Mouse (Mus musculus) forebrain, embryonic 16.5 days (tissue): ENCODE results near the gene Ate1. TPM values are rescaled to one million over a fixed set of nuclear protein-coding genes. Genes with fewer than 3 reads are reported as not detected.

Experiments
- ATAC-seq: fragments of 200-750 bp; cut with Nextera tagmentation; 2 replicates; pipeline ENCODE4 v1.8.0; 2017; ENCODE audit warnings: mild to moderate bottlenecking, moderate library complexity
- H3K27ac ChIP-seq: fragments of 300-500 bp; sonication (generic); 2 replicates; pipeline ENCODE4 v1.5.1; 2014; ENCODE audit warnings: low read length, control low read depth
- H3K27me3 ChIP-seq: fragments of 300-500 bp; sonication (generic); replicated peaks from 2 replicates; pipeline ENCODE4 v1.6.1; 2014; ENCODE audit warnings: low read length; ENCODE audit not compliant: control insufficient read depth, insufficient read depth
- H3K36me3 ChIP-seq: fragments of 300-500 bp; sonication (generic); 2 replicates; pipeline ENCODE4 v1.6.1; 2014; ENCODE audit not compliant: control insufficient read depth, insufficient read depth
- H3K4me1 ChIP-seq: fragments of 300-500 bp; sonication (generic); replicated peaks from 2 replicates; pipeline ENCODE4 v1.6.1; 2014; ENCODE audit warnings: low read length; ENCODE audit not compliant: control insufficient read depth, insufficient read depth
- H3K4me2 ChIP-seq: fragments of 300-500 bp; sonication (generic); 2 replicates; pipeline ENCODE4 v1.6.1; 2014; ENCODE audit warnings: mild to moderate bottlenecking, low read length, control low read depth
- H3K4me3 ChIP-seq: fragments of 300-500 bp; sonication (generic); replicated peaks from 2 replicates; pipeline ENCODE4 v1.5.1; 2014; ENCODE audit warnings: mild to moderate bottlenecking, low read length, control low read depth
- H3K9ac ChIP-seq: fragments of 300-500 bp; sonication (generic); replicated peaks from 2 replicates; pipeline ENCODE4 v1.6.1; 2014; ENCODE audit warnings: low read depth, low read length, control low read depth
- H3K9me3 ChIP-seq: fragments of 300-500 bp; sonication (generic); 2 replicates; pipeline ENCODE4 v1.6.1; 2016; ENCODE audit warnings: low read length; ENCODE audit not compliant: control insufficient read depth
- WGBS: fragments of 180-500 bp; shearing (Covaris S2); extraction: QIAGEN DNeasy Blood & Tissue Kit; methylation state at CpG from one replicate; pipeline ENCODE4 v1.1.7; 2014; 5-methylcytosine and 5-hydroxymethylcytosine counted together
- polyA plus RNA-seq: library from polyadenylated mRNA; unstranded; fragments of >200 nt; fragmentation: Nextera tagmentation; extraction: Ambion mirVana; gene quantifications from 2 replicates; pipeline ENCODE4 v1.2.1, GENCODE M21; 2015

Ate1 gene
- polyA plus RNA-seq, 1 experiment from 2014 or later = 95.4 TPM

- WGBS = 85% methylated on average over 12 of the region's 12 CpGs
These were observed 27.5 kb upstream of the Ate1 start for GRCm38 (mm10) chr7:130547635-130548175.

GRCm38 (mm10) chr7:130546791-130547484, 26.8 kb upstream of the Ate1 start:
- peaks cover 18% of the 10 kb centered on the region for H3K4me1 ChIP-seq
- peak overlapping the region; percentile 97 for H3K27ac ChIP-seq
- H3K4me2 ChIP-seq = peak overlapping the region; percentile 86
- H3K27me3 ChIP-seq = no peaks in the 10 kb centered on the region
- peak overlapping the region; percentile 95 for H3K4me3 ChIP-seq
- peaks cover 4% of the 10 kb centered on the region; the same call in 1 of the 2 replicates for H3K36me3 ChIP-seq
- peak overlapping the region; percentile 90 for H3K9ac ChIP-seq
- no peaks in the 10 kb centered on the region for H3K9me3 ChIP-seq
- ATAC-seq = peak; percentile 96
- under 1% methylated on average over 82 of the region's 84 CpGs for WGBS

More at GRCm38 (mm10) chr7:130547635-130548175, 27.5 kb upstream of the Ate1 start:
- Histone ChIP-seq H3K4me2 (peak overlapping the region; percentile 10; the same call in 1 of the 2 replicates), H3K4me3 (peak overlapping the region; percentile 95), H3K36me3 (no peaks in the 10 kb centered on the region; the same call in 1 of the 2 replicates), H3K9ac (no peak overlapping the region), H3K27ac (no peak overlapping the region), H3K27me3 (no peaks in the 10 kb centered on the region), H3K4me1 (peaks cover 19% of the 10 kb centered on the region), H3K9me3 (no peaks in the 10 kb centered on the region)
- peak; percentile 3; the same call in 1 of the 2 replicates for ATAC-seq

- WGBS = 6% methylated on average over 7 of the region's 7 CpGs
- Histone ChIP-seq H3K4me1 (peaks cover 18% of the 10 kb centered on the region), H3K36me3 (peaks cover 4% of the 10 kb centered on the region; the same call in 1 of the 2 replicates), H3K4me3 (peak overlapping the region; percentile 95), H3K27me3 (no peaks in the 10 kb centered on the region), H3K4me2 (peak overlapping the region; percentile 86), H3K9ac (peak overlapping the region; percentile 90), H3K27ac (peak overlapping the region; percentile 97), H3K9me3 (no peaks in the 10 kb centered on the region)
- peak; percentile 46; the same call in 1 of the 2 replicates for ATAC-seq
These were observed 26.2 kb upstream of the Ate1 start for GRCm38 (mm10) chr7:130546421-130546790.

- Histone ChIP-seq H3K27me3 (no peaks in the 10 kb centered on the region), H3K4me3 (peak overlapping the region; percentile 95), H3K9ac (peak overlapping the region; percentile 90), H3K4me2 (peak overlapping the region; percentile 86), H3K27ac (no peak overlapping the region), H3K4me1 (peaks cover 18% of the 10 kb centered on the region), H3K9me3 (no peaks in the 10 kb centered on the region), H3K36me3 (peaks cover 4% of the 10 kb centered on the region; the same call in 1 of the 2 replicates)
- ATAC-seq = no peak
- WGBS = 48% methylated on average over 3 of the region's 3 CpGs
These were observed 25.7 kb upstream of the Ate1 start for GRCm38 (mm10) chr7:130545893-130546292.

GRCm38 (mm10) chr7:130545401-130545800, 25.2 kb upstream of the Ate1 start:
- ATAC-seq = no peak
- no peak overlapping the region for H3K9ac ChIP-seq
- no peaks in the 10 kb centered on the region for H3K27me3 ChIP-seq
- no peak overlapping the region for H3K4me3 ChIP-seq
- no peak overlapping the region for H3K27ac ChIP-seq
- 92% methylated on average over 5 of the region's 5 CpGs for WGBS
- no peak overlapping the region for H3K4me2 ChIP-seq
- H3K36me3 ChIP-seq = peaks cover 4% of the 10 kb centered on the region; the same call in 1 of the 2 replicates
- no peaks in the 10 kb centered on the region for H3K9me3 ChIP-seq
- peaks cover 18% of the 10 kb centered on the region for H3K4me1 ChIP-seq

- Histone ChIP-seq H3K4me1 (peaks cover 18% of the 10 kb centered on the region), H3K4me2 (no peak overlapping the region), H3K27ac (no peak overlapping the region), H3K36me3 (peaks cover 7% of the 10 kb centered on the region), H3K9ac (no peak overlapping the region), H3K4me3 (no peak overlapping the region), H3K9me3 (no peaks in the 10 kb centered on the region), H3K27me3 (no peaks in the 10 kb centered on the region)
- 98% methylated on average over 4 of the region's 4 CpGs for WGBS
- no peak for ATAC-seq
These were observed 23.0 kb upstream of the Ate1 start for GRCm38 (mm10) chr7:130543181-130543580.

- Histone ChIP-seq H3K4me3 (no peak overlapping the region), H3K9ac (no peak overlapping the region), H3K27me3 (no peaks in the 10 kb centered on the region), H3K4me1 (peaks cover 4% of the 10 kb centered on the region), H3K27ac (no peak overlapping the region), H3K4me2 (no peak overlapping the region), H3K9me3 (no peaks in the 10 kb centered on the region), H3K36me3 (peaks cover 14% of the 10 kb centered on the region)
- 87% methylated on average over 7 of the region's 7 CpGs for WGBS
- ATAC-seq = no peak
These were observed 20.0 kb upstream of the Ate1 start for GRCm38 (mm10) chr7:130540176-130540575.

GRCm38 (mm10) chr7:130537068-130537467, 16.9 kb upstream of the Ate1 start:
- 80% methylated on average over 4 of the region's 4 CpGs for WGBS
- H3K27me3 ChIP-seq = no peaks in the 10 kb centered on the region
- H3K4me2 ChIP-seq = no peak overlapping the region
- peaks cover 3% of the 10 kb centered on the region; the same call in 1 of the 2 replicates for H3K4me1 ChIP-seq
- no peak overlapping the region for H3K27ac ChIP-seq
- no peaks in the 10 kb centered on the region for H3K9me3 ChIP-seq
- H3K9ac ChIP-seq = no peak overlapping the region
- H3K36me3 ChIP-seq = peaks cover 13% of the 10 kb centered on the region
- H3K4me3 ChIP-seq = no peak overlapping the region
- ATAC-seq = no peak

- 83% methylated on average over 4 of the region's 4 CpGs for WGBS
- H3K4me3 ChIP-seq = no peak overlapping the region
- peaks cover 12% of the 10 kb centered on the region for H3K36me3 ChIP-seq
- ATAC-seq = no peak
- H3K4me2 ChIP-seq = no peak overlapping the region
- peaks cover 3% of the 10 kb centered on the region; the same call in 1 of the 2 replicates for H3K4me1 ChIP-seq
- no peak overlapping the region for H3K9ac ChIP-seq
- no peaks in the 10 kb centered on the region for H3K9me3 ChIP-seq
- no peak overlapping the region for H3K27ac ChIP-seq
- H3K27me3 ChIP-seq = no peaks in the 10 kb centered on the region
These were observed 15.0 kb upstream of the Ate1 start for GRCm38 (mm10) chr7:130535174-130535573.
